Mouse (Mus musculus) megakaryocyte-erythroid progenitor cell, adult 5-6 weeks (primary cell): ENCODE results near the gene Sytl1. TPM values are rescaled to one million over a fixed set of nuclear protein-coding genes. Genes with fewer than 3 reads are reported as not detected.

ENCODE experiments used
- ATAC-seq: replicated peaks from 2 replicates; pipeline ENCODE4 v1.8.0; 2016; ENCODE audit warnings: mild to moderate bottlenecking, inconsistent platforms; ENCODE audit not compliant: severe bottlenecking, poor library complexity, low FRiP score, low TSS enrichment
- total RNA-seq, 2 experiments: library from RNA; stranded (forward) in 1 of 2; stranded (reverse) in 1 of 2; fragments of 200-1000, 215-1000 nt in 1 of 2; fragments of >200 nt in 1 of 2; fragmentation: Nextera tagmentation in 1 of 2; gene quantifications; 2 replicates each; pipeline ENCODE4 v1.2.3; 2014 to 2017

Gene Sytl1
- total RNA-seq, 2 experiments from 2014 or later: 0.44 TPM; not detected in 1

GRCm38 (mm10) chr4:133221701-133222100, 41.2 kb downstream of the Sytl1 start:
- no peak for ATAC-seq

GRCm38 (mm10) chr4:133220656-133221055, 42.3 kb downstream of the Sytl1 start:
- ATAC-seq: no peak

- ATAC-seq: no peak
Measured at GRCm38 (mm10) chr4:133218745-133219144, 44.2 kb downstream of the Sytl1 start.

GRCm38 (mm10) chr4:133217641-133218040, 45.3 kb downstream of the Sytl1 start:
- no peak; the same call in 1 of the 2 replicates for ATAC-seq

- ATAC-seq: no peak
Measured at GRCm38 (mm10) chr4:133213661-133214060, 49.3 kb downstream of the Sytl1 start.

- ATAC-seq: no peak
Measured at GRCm38 (mm10) chr4:133213268-133213590, 49.7 kb downstream of the Sytl1 start.

GRCm38 (mm10) chr4:133212562-133213267, 50.2 kb downstream of the Sytl1 start:
- ATAC-seq: peak; percentile 71

- no peak; the same call in 1 of the 2 replicates for ATAC-seq
Measured at GRCm38 (mm10) chr4:133211751-133212561, 51.0 kb downstream of the Sytl1 start, which contains the start of the genes Cd164l2 and Gpr3. Cd164l2 (plus strand) TSS chr4:133212131. Gpr3 (minus strand) TSS chr4:133212536.

- ATAC-seq: no peak
Measured at GRCm38 (mm10) chr4:133210788-133211390, 52.0 kb downstream of the Sytl1 start.

GRCm38 (mm10) chr4:133210023-133210787, 52.7 kb downstream of the Sytl1 start:
- ATAC-seq: no peak

- peak; percentile 46 for ATAC-seq
Measured at GRCm38 (mm10) chr4:133209366-133209765, 53.5 kb downstream of the Sytl1 start.

GRCm38 (mm10) chr4:133204379-133204778, 58.5 kb downstream of the Sytl1 start:
- ATAC-seq: no peak

GRCm38 (mm10) chr4:133203591-133203990, 59.3 kb downstream of the Sytl1 start:
- no peak for ATAC-seq

Other genes starting within 250 kb of the Sytl1 start
- gene Wasf2, start 132.6 kb downstream of the Sytl1 start, total RNA-seq (2014; fragmentation: Nextera tagmentation): 66.5 and 75.9 TPM in 2 replicates
- gene Wasf2, start 132.6 kb downstream of the Sytl1 start, total RNA-seq (2017): 16.7 and 27.7 TPM in 2 replicates
- not detected in 2 replicates for gene Cd164l2, start 51.0 kb downstream of the Sytl1 start, total RNA-seq (2014; fragmentation: Nextera tagmentation)
- gene Cd164l2, start 51.0 kb downstream of the Sytl1 start, total RNA-seq (2017): not detected in 2 replicates
- not detected in 2 replicates for gene Gpr3, start 50.6 kb downstream of the Sytl1 start, total RNA-seq (2014; fragmentation: Nextera tagmentation)
- not detected in 2 replicates for gene Gpr3, start 50.6 kb downstream of the Sytl1 start, total RNA-seq (2017)
- 10.6 and 15.9 TPM in 2 replicates for gene Map3k6, start 22.3 kb downstream of the Sytl1 start, total RNA-seq (2014; fragmentation: Nextera tagmentation)
- gene Map3k6, start 22.3 kb downstream of the Sytl1 start, total RNA-seq (2017): 6.9 and 7.0 TPM in 2 replicates
- 38.1 and 66.4 TPM in 2 replicates for gene Tmem222, start 14.7 kb upstream of the Sytl1 start, total RNA-seq (2014; fragmentation: Nextera tagmentation)
- gene Tmem222, start 14.7 kb upstream of the Sytl1 start, total RNA-seq (2017): 18.2 and 19.2 TPM in 2 replicates
- 15.3 and 18.6 TPM in 2 replicates for gene Wdtc1, start 90.4 kb upstream of the Sytl1 start, total RNA-seq (2014; fragmentation: Nextera tagmentation)
- 7.5 and 8.0 TPM in 2 replicates for gene Wdtc1, start 90.4 kb upstream of the Sytl1 start, total RNA-seq (2017)
- gene Slc9a1, start 106.6 kb upstream of the Sytl1 start, total RNA-seq (2014; fragmentation: Nextera tagmentation): 31.8 and 33.1 TPM in 2 replicates
- 5.8 and 13.7 TPM in 2 replicates for gene Slc9a1, start 106.6 kb upstream of the Sytl1 start, total RNA-seq (2017)
- gene Tent5b, start 217.0 kb upstream of the Sytl1 start, total RNA-seq (2014; fragmentation: Nextera tagmentation): not detected in 2 replicates
- 0.28 TPM in 1 of 2 replicates, not detected in the other for gene Tent5b, start 217.0 kb upstream of the Sytl1 start, total RNA-seq (2017)
- gene Trnp1, start 235.4 kb upstream of the Sytl1 start, total RNA-seq (2014; fragmentation: Nextera tagmentation): not detected in 2 replicates
- gene Trnp1, start 235.4 kb upstream of the Sytl1 start, total RNA-seq (2017): 3.9 TPM in 1 of 2 replicates, not detected in the other